Mouse (Mus musculus) embryonic facial prominence, embryonic 12.5 days (tissue): Measurements from ENCODE around the gene Slx4. TPM values are rescaled to one million over a fixed set of nuclear protein-coding genes. Genes with fewer than 3 reads are reported as not detected.

Experiments used
- ATAC-seq: fragments of 200-750 bp; cut with Nextera tagmentation; 2 replicates; pipeline ENCODE4 v1.8.0; 2017; ENCODE audit not compliant: insufficient number of reproducible peaks, insufficient read depth, low FRiP score, low TSS enrichment
- H3K27ac ChIP-seq: fragments of 300-500 bp; sonication (generic); 2 replicates; pipeline ENCODE4 v1.5.1; 2016; ENCODE audit warnings: mild to moderate bottlenecking
- H3K27me3 ChIP-seq: fragments of 300-500 bp; sonication (generic); 2 replicates; pipeline ENCODE4 v1.6.1; 2016; ENCODE audit warnings: mild to moderate bottlenecking, moderate library complexity
- H3K36me3 ChIP-seq: fragments of 300-500 bp; sonication (generic); 2 replicates; pipeline ENCODE4 v1.6.1; 2016; ENCODE audit warnings: mild to moderate bottlenecking
- H3K4me1 ChIP-seq: fragments of 300-500 bp; sonication (generic); 2 replicates; pipeline ENCODE4 v1.6.1; 2016
- H3K4me2 ChIP-seq: fragments of 300-500 bp; sonication (generic); replicated peaks from 2 replicates; pipeline ENCODE4 v1.6.1; 2016; ENCODE audit warnings: mild to moderate bottlenecking, moderate library complexity
- H3K4me3 ChIP-seq: fragments of 300-500 bp; sonication (generic); 2 replicates; pipeline ENCODE4 v1.5.1; 2016; ENCODE audit warnings: mild to moderate bottlenecking
- H3K9ac ChIP-seq: fragments of 300-500 bp; sonication (generic); 2 replicates; pipeline ENCODE4 v1.6.1; 2016; ENCODE audit warnings: mild to moderate bottlenecking, moderate library complexity
- H3K9me3 ChIP-seq: fragments of 300-500 bp; sonication (generic); 2 replicates; pipeline ENCODE4 v1.6.1; 2016; ENCODE audit warnings: mild to moderate bottlenecking, moderate library complexity
- WGBS: fragments of 180-500 bp; shearing (Covaris S2); methylation state at CpG from one replicate; pipeline ENCODE4 v1.1.7; 2016; 5-methylcytosine and 5-hydroxymethylcytosine counted together
- polyA plus RNA-seq: library from polyadenylated mRNA; unstranded; fragments of >200 nt; fragmentation: Nextera tagmentation; extraction: Ambion mirVana; gene quantifications from 2 replicates; pipeline ENCODE4 v1.2.1, GENCODE M21; 2016

Gene Slx4
- polyA plus RNA-seq, 1 experiment from 2014 or later = 26.9 TPM

DNA sequence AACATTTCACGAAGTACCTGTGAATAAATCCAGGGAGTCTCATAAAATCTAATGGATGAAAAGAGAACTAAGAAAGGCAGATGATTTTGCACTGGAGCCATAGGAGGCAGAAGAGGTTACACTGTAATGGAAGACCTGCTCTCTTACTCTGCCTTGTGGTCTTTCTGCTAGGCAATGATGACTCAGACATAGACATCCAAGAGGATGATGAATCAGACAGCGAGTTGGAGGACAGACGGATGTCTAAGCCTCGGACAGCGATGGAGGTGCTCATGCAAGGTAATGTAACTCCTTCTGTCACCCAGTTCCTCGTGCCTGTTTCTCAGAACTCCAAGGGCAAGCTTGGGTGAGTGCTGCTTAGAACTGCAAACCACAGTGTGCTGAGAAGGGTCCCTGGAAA lies 70.0 kb downstream of the Slx4 start:
- Histone ChIP-seq H3K4me3 (no peak overlapping the region), H3K36me3 (peaks cover 60% of the 10 kb centered on the region), H3K9me3 (no peaks in the 10 kb centered on the region), H3K4me2 (no peak overlapping the region), H3K27me3 (no peaks in the 10 kb centered on the region), H3K4me1 (no peaks in the 10 kb centered on the region), H3K27ac (no peak overlapping the region), H3K9ac (no peak overlapping the region)
- WGBS = 88% methylated on average over 6 of the region's 6 CpGs
- ATAC-seq = no peak

DNA sequence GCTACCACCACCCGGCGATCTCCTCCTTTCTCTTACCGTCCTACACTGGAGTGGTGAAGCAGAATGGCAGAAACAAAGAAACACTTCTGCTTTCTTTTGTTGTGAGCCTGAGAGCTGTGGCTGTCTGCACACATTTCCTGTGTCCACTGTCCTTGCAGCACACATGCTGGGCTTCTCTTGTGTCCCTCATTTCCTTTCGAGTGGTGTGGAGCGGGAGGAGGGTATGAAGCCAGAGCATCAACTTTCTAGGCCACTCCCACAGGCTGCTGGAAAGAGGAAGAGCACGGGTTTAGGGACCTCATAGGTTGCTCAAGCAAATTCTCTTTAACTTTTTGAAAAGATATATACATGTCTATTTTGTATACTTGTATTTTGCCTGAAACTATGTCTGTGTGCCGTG lies 74.4 kb downstream of the Slx4 start:
- no peaks in the 10 kb centered on the region for H3K9me3 ChIP-seq
- ATAC-seq = no peak
- no peak overlapping the region for H3K4me2 ChIP-seq
- no peak overlapping the region for H3K27ac ChIP-seq
- H3K27me3 ChIP-seq = no peaks in the 10 kb centered on the region
- no peak overlapping the region for H3K4me3 ChIP-seq
- WGBS = 77% methylated on average over 7 of the region's 7 CpGs
- peaks cover 54% of the 10 kb centered on the region for H3K36me3 ChIP-seq
- H3K9ac ChIP-seq = no peak overlapping the region
- no peaks in the 10 kb centered on the region for H3K4me1 ChIP-seq

Other genes with a start within 250 kb of the Slx4 start
- 0.42 and 0.59 TPM in 2 replicates for gene Olfr15, start 172.9 kb downstream of the Slx4 start, polyA plus RNA-seq
- 1.7 and 1.9 TPM in 2 replicates for gene Zfp174, start 156.5 kb downstream of the Slx4 start, polyA plus RNA-seq
- gene Naa60, start 131.4 kb downstream of the Slx4 start, polyA plus RNA-seq = 56.6 and 58.3 TPM in 2 replicates
- gene Zfp597, start 119.2 kb downstream of the Slx4 start, polyA plus RNA-seq = 6.1 and 8.3 TPM in 2 replicates
- 2.1 and 2.3 TPM in 2 replicates for gene Gm20695, start 119.1 kb downstream of the Slx4 start, polyA plus RNA-seq
- gene 1700037C18Rik, start 95.1 kb downstream of the Slx4 start, polyA plus RNA-seq = 8.8 and 9.6 TPM in 2 replicates
- 32.6 and 33.1 TPM in 2 replicates for gene Cluap1, start 95.0 kb downstream of the Slx4 start, polyA plus RNA-seq
- 0.79 and 0.99 TPM in 2 replicates for gene Nlrc3, start 27.1 kb downstream of the Slx4 start, polyA plus RNA-seq
- gene Dnase1, start 33.2 kb upstream of the Slx4 start, polyA plus RNA-seq = 6.1 and 6.9 TPM in 2 replicates
- 77.9 and 83.8 TPM in 2 replicates for gene Trap1, start 74.1 kb upstream of the Slx4 start, polyA plus RNA-seq
- 41.5 and 42.2 TPM in 2 replicates for gene Crebbp, start 210.2 kb upstream of the Slx4 start, polyA plus RNA-seq